Mouse (Mus musculus): ENCODE results near the gene Romo1. TPM values are rescaled to one million over a fixed set of nuclear protein-coding genes. Genes with fewer than 3 reads are reported as not detected.

Gene Romo1
- total RNA-seq (2023): 10 to 100 TPM; 64.2 to 91.4 TPM

GRCm38 (mm10) chr2:156143953-156144724, at the start of gene Romo1, which contains the start of gene Nfs1:
TSS of gene Romo1 (plus strand) at chr2:156144039.
TSS of gene Nfs1 (minus strand) at chr2:156144186.

GRCm38 (mm10) chr2:156111358-156112079, 32.3 kb upstream of the Romo1 start, which contains the start of the genes Cpne1 and Rbm12:
TSS of gene Cpne1 (minus strand) at chr2:156111965.
TSS of gene Rbm12 (minus strand) at chr2:156111978.

GRCm38 (mm10) chr2:156126992-156127391, 16.8 kb upstream of the Romo1 start, which contains the start of gene Gm28036:
TSS of gene Gm28036 (minus strand) at chr2:156127092.

GRCm38 (mm10) chr2:156180094-156180821, 36.4 kb downstream of the Romo1 start, which contains the start of gene Rbm39:
TSS of gene Rbm39 (minus strand) at chr2:156180238.

Other genes starting within 250 kb of the Romo1 start
- 10 to 100 TPM; 35.4 to 40.9 TPM for gene Uqcc1, start 213.7 kb upstream of the Romo1 start, total RNA-seq (2023)
- not detected for gene Gm15557, start 203.3 kb upstream of the Romo1 start, total RNA-seq (2023)
- gene Gdf5, start 198.7 kb upstream of the Romo1 start, total RNA-seq (2023): not detected
- 10 to 100 TPM; 65.6 to 75.0 TPM for gene Cep250, start 187.6 kb upstream of the Romo1 start, total RNA-seq (2023)
- gene 6430550D23Rik, start 136.1 kb upstream of the Romo1 start, total RNA-seq (2023): 1 to 10 TPM in 1 of 2 experiments, under 1 TPM in 1; 0.78 to 1.7 TPM
- gene Ergic3, start 136.0 kb upstream of the Romo1 start, total RNA-seq (2023): 100 to 1,000 TPM in 1 of 2 experiments, 10 to 100 TPM in 1; 89.9 to 105 TPM
- gene Fer1l4, start 91.1 kb upstream of the Romo1 start, total RNA-seq (2023): not detected
- gene Spag4, start 78.9 kb upstream of the Romo1 start, total RNA-seq (2023): 1 to 10 TPM; 4.9 to 5.0 TPM
- 10 to 100 TPM; 68.4 to 75.3 TPM for gene Cpne1, start 32.1 kb upstream of the Romo1 start, total RNA-seq (2023)
- gene Rbm12, start 32.1 kb upstream of the Romo1 start, total RNA-seq (2023): 10 to 100 TPM; 36.8 to 44.8 TPM
- gene Gm28036, start 16.9 kb upstream of the Romo1 start, total RNA-seq (2023): 10 to 100 TPM; 28.3 to 34.8 TPM
- gene Nfs1, start 147 bp downstream of the Romo1 start, total RNA-seq (2023): 10 to 100 TPM; 38.8 to 40.7 TPM
- gene Rbm39, start 36.2 kb downstream of the Romo1 start, total RNA-seq (2023): 1,000 to 10,000 TPM; 1,897 to 2,007 TPM
- 10 to 100 TPM; 73.2 to 81.1 TPM for gene Phf20, start 52.4 kb downstream of the Romo1 start, total RNA-seq (2023)
- 10 to 100 TPM in 1 of 2 experiments, 1 to 10 TPM in 1; 6.0 to 11.6 TPM for gene Cnbd2, start 168.3 kb downstream of the Romo1 start, total RNA-seq (2023)
- 100 to 1,000 TPM; 123 to 130 TPM for gene Scand1, start 168.7 kb downstream of the Romo1 start, total RNA-seq (2023)